Mouse (Mus musculus) embryonic facial prominence, embryonic 10.5 days (tissue): ENCODE measurements around the gene Atp1a4. TPM values are rescaled to one million over a fixed set of nuclear protein-coding genes. Genes with fewer than 3 reads are reported as not detected.

ENCODE experiments used
- DNase-seq: peaks from one replicate; pipeline ENCODE4 v3.0.0-alpha.2; 2017; ENCODE audit warnings: low spot score
- H3K27ac ChIP-seq: fragments of 300-500 bp; sonication (generic); replicated peaks from 2 replicates; pipeline ENCODE4 v1.5.1; 2016; ENCODE audit warnings: mild to moderate bottlenecking
- H3K27me3 ChIP-seq: fragments of 300-500 bp; sonication (generic); replicated peaks from 2 replicates; pipeline ENCODE4 v1.6.1; 2016; ENCODE audit warnings: low read depth, mild to moderate bottlenecking; ENCODE audit not compliant: poor library complexity, severe bottlenecking
- H3K36me3 ChIP-seq: fragments of 300-500 bp; sonication (generic); replicated peaks from 2 replicates; pipeline ENCODE4 v1.6.1; 2016; ENCODE audit warnings: mild to moderate bottlenecking, moderate library complexity
- H3K4me1 ChIP-seq: fragments of 300-500 bp; sonication (generic); 2 replicates; pipeline ENCODE4 v1.6.1; 2016
- H3K4me3 ChIP-seq: fragments of 300-500 bp; sonication (generic); 2 replicates; pipeline ENCODE4 v1.5.1; 2016; ENCODE audit warnings: mild to moderate bottlenecking, moderate library complexity
- H3K9me3 ChIP-seq: fragments of 300-500 bp; sonication (generic); 2 replicates; pipeline ENCODE4 v1.6.1; 2016; ENCODE audit warnings: mild to moderate bottlenecking
- WGBS: fragments of 180-500 bp; shearing (Covaris S2); methylation state at CpG from one replicate; pipeline ENCODE4 v1.1.7; 2016; 5-methylcytosine and 5-hydroxymethylcytosine counted together
- polyA plus RNA-seq: library from polyadenylated mRNA; unstranded; fragments of >200 nt; fragmentation: Nextera tagmentation; extraction: Ambion mirVana; gene quantifications from 2 replicates; pipeline ENCODE4 v1.2.1, GENCODE M21; 2016

The Atp1a4 gene
- polyA plus RNA-seq, 1 experiment from 2014 or later: not detected

DNA sequence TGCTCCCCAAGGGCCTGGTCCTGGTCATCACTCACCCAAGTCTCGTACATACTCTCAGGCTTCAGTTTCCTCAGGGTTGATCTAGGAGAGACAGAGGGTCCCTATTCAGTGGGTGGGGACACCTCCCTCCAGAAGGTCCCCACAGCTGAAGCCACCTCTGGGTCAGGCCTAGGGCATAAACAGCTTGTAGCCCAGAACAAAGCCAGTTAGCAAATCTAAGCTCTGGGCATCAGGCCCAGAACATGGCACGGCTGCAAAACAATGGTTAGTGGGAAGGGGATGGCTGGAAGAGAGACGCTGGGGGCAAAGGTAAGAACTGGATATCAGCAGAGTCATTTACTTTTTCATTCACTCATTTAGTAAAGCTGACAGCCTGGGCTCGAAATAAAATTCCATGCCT lies 44.4 kb downstream of the Atp1a4 start:
- Histone ChIP-seq H3K36me3 (no peaks in the 10 kb centered on the region; the same call in 1 of the 2 replicates), H3K4me3 (no peak overlapping the region), H3K27ac (peak overlapping the region; percentile 40; the same call in 1 of the 2 replicates), H3K27me3 (no peaks in the 10 kb centered on the region), H3K9me3 (no peaks in the 10 kb centered on the region), H3K4me1 (peaks cover 38% of the 10 kb centered on the region)
- 84% methylated on average over 4 of the region's 4 CpGs for WGBS
- DNase-seq: no peak

DNA sequence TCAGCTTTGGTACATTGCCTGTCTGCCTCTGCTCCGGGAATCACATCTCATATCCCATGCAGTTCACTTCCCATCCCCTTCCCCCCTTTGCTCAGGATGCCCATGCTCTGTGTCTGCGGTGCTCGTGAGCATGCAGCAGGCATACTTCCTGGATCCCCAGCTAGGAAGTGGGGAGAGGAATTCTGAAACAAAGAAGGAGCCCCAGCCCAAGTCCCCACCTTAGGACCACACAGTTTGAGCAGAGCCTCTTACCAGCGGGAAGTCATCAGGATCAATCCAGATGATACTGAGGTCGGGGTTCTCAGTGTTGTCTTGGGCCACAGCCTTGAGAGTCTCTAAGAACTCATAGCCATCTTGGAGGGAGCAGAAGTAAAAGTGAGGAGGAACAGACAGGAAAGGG lies 45.4 kb downstream of the Atp1a4 start:
- Histone ChIP-seq H3K4me1 (peaks cover 28% of the 10 kb centered on the region), H3K4me3 (no peak overlapping the region), H3K36me3 (no peaks in the 10 kb centered on the region; the same call in 1 of the 2 replicates), H3K27me3 (no peaks in the 10 kb centered on the region), H3K9me3 (no peaks in the 10 kb centered on the region), H3K27ac (peak overlapping the region; percentile 40)
- WGBS: 49% methylated on average over 5 of the region's 5 CpGs
- no peak for DNase-seq

DNA sequence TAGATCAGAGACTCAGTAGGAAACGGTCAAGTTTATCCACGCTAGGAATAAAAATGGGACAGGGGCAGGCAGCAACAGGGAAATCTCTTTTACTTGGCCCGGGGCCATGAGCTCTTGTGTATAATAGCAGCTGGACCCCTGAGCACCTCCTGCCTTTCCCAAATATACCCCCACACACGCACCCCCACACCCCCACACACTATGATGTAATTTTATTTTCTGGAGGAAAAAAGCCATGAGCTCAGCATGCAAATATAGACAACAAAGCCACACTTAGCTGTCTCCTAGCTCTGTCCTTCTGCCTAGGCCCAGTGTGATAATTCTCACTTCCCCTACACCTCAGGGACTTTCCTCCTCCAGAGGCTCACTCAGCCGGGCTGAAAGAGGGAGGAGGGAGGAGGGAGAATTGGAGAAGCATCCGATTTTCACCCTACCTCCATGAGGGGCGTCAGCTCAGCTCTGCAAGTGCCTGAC lies 51.1 kb downstream of the Atp1a4 start:
- Histone ChIP-seq H3K9me3 (no peaks in the 10 kb centered on the region), H3K4me3 (peak overlapping the region; percentile 82), H3K4me1 (peaks cover 59% of the 10 kb centered on the region), H3K27ac (peak overlapping the region; percentile 93), H3K36me3 (peaks cover 1% of the 10 kb centered on the region; the same call in 1 of the 2 replicates), H3K27me3 (no peaks in the 10 kb centered on the region)
- WGBS: 30% methylated on average over 7 of the region's 7 CpGs
- DNase-seq: no peak

DNA sequence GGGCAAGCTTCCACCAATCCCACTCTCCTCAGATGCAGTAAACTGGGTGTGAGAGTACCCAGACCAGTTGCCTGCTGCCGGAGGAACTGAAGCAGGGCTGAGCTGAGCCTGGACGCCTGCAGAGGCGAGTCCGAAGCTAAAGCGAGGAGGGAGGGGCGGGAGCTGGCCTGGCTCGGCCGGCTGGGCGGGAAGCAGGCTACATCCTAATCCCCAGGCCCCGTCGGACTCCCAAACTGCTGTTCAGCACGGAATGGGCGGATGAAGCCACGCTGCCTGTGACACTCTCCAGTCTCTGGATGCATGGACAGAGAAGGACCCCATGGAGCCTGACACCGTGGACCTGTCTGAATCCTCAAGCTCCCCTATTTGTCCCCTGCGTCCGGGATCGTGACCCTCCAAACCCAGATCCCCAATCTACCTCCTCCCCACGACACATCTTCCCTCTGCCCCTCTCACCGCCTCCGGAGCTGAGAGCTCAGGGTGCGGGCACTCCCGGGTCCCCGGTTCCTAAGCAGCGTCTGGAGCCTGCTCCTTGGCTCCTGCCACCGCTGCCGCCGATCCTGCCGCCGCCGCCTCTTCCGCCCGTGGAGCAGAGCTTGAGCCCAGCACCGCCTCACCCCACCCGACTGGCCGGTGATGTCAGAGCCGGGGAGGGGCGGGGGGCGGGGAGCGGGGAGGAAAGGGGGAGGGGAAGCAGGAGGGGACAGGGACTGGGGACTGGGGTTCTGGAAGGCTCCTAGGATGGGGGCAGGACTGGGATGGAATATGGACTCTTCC lies 51.9 kb downstream of the Atp1a4 start, which contains the start of gene Pea15a:
Gene Pea15a, minus strand, starts transcription at position 664 of the 777 bp plus-strand sequence.
- DNase-seq: peak; percentile 91
- Histone ChIP-seq H3K9me3 (no peaks in the 10 kb centered on the region), H3K27me3 (no peaks in the 10 kb centered on the region), H3K4me3 (peak within 1 kb of the TSS; percentile 82), H3K4me1 (peaks cover 64% of the 10 kb centered on the region), H3K27ac (peak within 1 kb of the TSS; percentile 93), H3K36me3 (peaks cover 9% of the 10 kb centered on the region)
- under 1% methylated on average over 40 of the region's 40 CpGs for WGBS

DNA sequence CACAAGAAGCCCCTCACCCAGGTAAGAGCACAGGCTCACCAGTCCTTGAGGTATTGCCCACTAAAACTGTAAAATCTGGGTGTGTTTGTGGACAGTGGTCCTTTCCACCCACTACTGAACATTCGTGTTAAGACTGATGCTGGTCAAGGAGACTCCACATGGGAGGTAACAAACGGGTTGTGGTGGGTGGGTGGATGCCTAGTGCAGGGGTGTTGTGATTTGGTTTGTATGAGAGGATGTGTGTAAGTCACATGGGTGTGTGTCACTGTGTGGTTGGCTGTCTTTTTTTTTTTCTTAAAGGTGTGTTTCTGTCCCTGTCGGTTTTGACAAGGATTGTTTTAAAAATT lies 52.5 kb downstream of the Atp1a4 start:
- WGBS: 15% methylated on average over 3 of the region's 3 CpGs

DNA sequence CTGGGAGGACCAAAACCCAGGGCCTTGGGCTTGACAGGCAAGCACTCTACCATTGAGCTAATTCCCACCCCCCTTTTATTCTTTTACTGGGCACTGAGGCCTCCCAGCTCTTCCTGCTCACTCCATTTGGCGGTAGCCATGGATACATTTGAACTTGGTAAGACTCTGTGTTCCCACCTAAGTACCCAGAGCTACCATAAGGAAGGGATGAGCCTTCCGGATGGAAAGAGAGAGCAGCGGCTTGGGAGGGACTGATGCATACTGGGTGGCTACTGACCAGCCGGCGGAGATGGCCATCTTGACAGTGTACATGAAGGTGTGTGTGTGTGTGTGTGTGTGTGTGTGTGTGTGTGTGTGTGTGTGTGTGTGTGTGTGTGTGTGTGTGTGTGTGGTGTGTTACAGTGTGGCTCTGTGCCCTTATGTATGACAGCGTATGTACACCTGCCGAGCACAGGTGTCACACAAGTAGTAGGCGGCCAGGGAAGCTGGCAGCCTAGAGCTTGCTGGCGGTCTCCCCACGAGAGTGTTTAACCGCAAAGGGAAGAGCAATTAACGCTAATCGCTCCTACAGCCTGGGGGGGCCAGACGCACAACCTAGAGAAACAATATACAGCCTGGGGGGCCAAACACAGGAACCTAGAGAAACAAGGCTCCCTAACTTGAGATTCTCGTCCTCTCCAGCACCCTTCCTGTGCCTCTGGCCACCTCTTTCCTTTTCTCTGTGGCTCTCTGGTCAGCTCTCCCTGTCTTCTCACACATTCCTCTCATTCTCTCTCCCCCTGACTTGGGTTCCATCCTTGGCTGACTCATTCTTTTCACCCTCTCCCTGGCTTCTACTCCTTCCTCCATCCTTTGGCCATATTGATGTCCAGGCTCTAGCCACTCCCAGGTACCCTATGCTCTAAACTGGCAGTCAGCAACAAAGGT lies 53.1 kb downstream of the Atp1a4 start:
- Histone ChIP-seq H3K27ac (peak overlapping the region; percentile 93), H3K27me3 (no peaks in the 10 kb centered on the region), H3K9me3 (no peaks in the 10 kb centered on the region), H3K4me1 (peaks cover 76% of the 10 kb centered on the region), H3K4me3 (peak overlapping the region; percentile 82), H3K36me3 (peaks cover 22% of the 10 kb centered on the region)
- DNase-seq: no peak
- 47% methylated on average over 15 of the region's 15 CpGs for WGBS

More for the DNA sequence above, 52.5 kb downstream of the Atp1a4 start:
- Histone ChIP-seq H3K9me3 (no peaks in the 10 kb centered on the region), H3K4me1 (peaks cover 70% of the 10 kb centered on the region), H3K27ac (peak overlapping the region; percentile 93), H3K27me3 (no peaks in the 10 kb centered on the region), H3K36me3 (peaks cover 16% of the 10 kb centered on the region), H3K4me3 (peak overlapping the region; percentile 82)
- DNase-seq: no peak

DNA sequence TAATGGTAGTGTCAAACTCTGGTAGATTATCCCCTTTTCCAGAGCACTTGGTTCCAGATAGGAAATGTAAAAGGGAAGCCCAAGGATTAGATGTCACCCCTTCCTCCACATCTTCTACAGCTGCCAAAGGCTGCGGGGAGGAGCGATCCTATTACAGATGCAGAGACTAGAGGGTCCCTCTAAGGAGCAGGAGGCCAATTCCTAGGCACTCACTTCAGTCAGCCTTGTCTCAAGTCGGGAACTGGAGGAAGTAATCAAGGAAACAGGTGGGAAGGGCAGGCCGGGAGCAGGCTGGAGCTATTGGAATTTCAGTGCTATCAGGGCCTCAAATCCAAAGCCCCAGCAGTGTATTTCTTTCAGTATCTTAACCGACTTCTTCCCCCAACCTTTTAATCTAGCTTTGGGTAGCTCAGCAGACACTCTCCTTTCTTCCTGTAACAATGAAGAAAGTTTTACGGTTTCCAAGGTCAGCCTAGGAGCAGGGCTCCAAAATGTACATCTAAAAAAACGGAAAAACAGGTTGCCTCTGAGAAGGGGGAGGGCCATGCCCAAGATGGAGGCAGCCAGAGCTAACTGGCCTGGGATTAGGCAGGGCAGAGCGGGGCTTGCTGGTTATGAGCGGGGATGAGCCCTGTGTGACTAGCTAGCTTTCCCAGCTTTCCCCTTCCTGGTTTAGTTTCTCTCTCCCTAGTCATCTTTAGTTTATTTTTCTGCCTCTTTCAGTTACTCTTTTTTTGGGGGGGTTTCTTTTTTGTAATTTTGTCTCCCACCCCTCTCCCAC lies 54.0 kb downstream of the Atp1a4 start:
- H3K27me3 ChIP-seq: no peaks in the 10 kb centered on the region
- H3K36me3 ChIP-seq: peaks cover 30% of the 10 kb centered on the region
- peak; percentile 55 for DNase-seq
- peak overlapping the region; percentile 93 for H3K27ac ChIP-seq
- peaks cover 80% of the 10 kb centered on the region for H3K4me1 ChIP-seq
- H3K9me3 ChIP-seq: no peaks in the 10 kb centered on the region
- 21% methylated on average over 9 of the region's 9 CpGs for WGBS
- peak overlapping the region; percentile 82 for H3K4me3 ChIP-seq

DNA sequence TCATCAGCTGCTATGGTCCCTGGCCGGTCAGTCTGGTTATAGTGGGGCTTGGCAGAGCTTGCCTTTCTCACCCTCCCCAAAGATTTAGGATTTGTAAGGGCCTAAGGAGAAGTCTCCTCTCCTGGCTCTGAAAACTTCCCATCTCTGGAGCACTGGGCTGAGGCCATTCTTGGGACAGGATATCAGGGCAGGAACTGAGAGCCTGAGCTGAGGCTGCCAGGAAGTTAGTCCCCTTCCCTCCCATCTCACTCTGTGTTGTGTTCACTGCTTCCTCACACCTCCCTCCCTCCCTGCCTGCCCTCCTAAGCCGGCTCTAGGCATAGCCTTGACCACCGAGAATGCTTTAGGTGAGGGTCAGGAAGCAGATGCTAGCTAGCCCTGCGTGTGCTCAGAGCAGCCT lies 54.6 kb downstream of the Atp1a4 start:
- H3K36me3 ChIP-seq: peaks cover 37% of the 10 kb centered on the region
- 7% methylated on average over 4 of the region's 4 CpGs for WGBS
- no peaks in the 10 kb centered on the region for H3K9me3 ChIP-seq
- peak overlapping the region; percentile 93 for H3K27ac ChIP-seq
- peaks cover 80% of the 10 kb centered on the region for H3K4me1 ChIP-seq
- H3K4me3 ChIP-seq: peak overlapping the region; percentile 82
- DNase-seq: peak; percentile 41
- no peaks in the 10 kb centered on the region for H3K27me3 ChIP-seq

DNA sequence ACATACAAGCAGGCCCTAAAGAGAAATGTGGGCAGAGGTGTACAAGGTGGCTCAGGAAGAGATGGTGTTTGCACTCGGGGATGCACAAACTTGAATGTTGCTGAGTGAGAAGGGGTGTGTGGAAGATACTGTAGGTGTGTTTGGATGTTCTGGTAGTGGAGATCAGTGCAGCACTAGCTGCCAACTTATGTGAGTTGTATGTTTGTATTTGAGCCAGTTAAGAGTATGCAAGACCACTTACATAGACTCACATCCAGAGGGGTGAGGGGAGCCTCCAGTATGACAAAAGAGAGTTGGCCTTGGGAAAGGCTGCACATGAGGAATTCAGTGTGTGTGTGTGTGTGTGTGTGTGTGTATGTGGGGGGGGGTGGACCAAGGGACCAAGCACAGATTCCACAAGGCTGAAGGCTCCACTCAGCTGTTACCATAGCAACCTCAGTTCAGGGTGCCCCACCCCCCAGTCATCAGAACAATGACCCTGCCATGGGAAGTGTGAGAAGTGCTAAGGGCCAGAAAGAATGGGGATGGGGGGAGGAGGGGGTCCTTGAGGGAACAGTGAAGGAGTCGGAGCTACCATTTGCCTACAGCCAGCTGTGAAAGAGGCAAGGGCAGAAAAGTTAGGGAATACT lies 55.2 kb downstream of the Atp1a4 start:
- Histone ChIP-seq H3K4me3 (peak overlapping the region; percentile 82), H3K36me3 (peaks cover 43% of the 10 kb centered on the region), H3K27ac (peak overlapping the region; percentile 93), H3K27me3 (no peaks in the 10 kb centered on the region), H3K4me1 (peaks cover 80% of the 10 kb centered on the region), H3K9me3 (no peaks in the 10 kb centered on the region)
- DNase-seq: peak; percentile 79
- WGBS: 24% methylated on average over 2 of the region's 2 CpGs

DNA sequence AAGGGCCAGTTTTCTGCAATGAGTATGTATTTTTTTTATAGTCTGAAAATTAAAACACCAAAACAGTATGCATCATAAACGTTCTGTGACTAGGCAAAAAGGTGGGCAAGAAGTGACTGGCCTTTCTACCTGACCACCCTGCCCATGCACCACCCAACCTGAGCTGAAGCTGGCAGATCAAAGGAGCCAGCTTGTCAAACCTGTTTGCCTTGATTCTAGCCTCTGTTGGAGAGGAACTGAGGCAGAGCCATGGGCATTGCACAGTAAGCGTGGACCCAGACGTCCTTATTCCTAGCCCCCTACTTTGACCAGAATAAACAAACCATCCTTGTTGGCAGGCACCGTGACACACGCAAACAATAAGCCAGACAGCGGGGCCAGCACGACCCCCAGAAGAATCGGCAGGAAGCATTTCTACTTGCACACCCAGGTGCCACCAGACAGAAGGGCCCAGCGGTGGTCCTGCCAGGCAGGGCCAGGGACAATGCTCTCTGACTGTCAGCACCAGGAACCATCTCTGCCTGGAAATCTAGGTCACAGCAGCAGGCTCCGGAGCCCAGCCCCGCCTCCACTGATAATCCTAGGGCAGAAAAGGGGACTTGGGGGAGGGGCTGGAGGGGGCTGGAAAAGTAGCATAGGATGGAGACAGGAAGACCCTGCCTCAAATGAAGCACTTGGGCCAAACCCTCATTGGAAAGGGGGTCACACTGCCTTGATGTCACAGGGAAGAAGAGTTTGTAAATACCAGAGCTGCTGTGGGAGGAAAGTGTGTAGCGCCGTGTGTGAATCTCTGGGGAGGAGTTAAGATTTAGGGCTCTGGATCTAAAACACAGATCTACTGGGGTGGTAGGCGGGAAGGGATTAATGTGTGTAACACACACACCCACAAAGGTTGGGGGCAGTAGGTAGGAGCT lies 56.0 kb downstream of the Atp1a4 start:
- DNase-seq: peak; percentile 49
- H3K27ac ChIP-seq: peak overlapping the region; percentile 93
- H3K9me3 ChIP-seq: no peaks in the 10 kb centered on the region
- H3K4me3 ChIP-seq: peak overlapping the region; percentile 82
- WGBS: 15% methylated on average over 14 of the region's 14 CpGs
- no peaks in the 10 kb centered on the region for H3K27me3 ChIP-seq
- H3K4me1 ChIP-seq: peaks cover 75% of the 10 kb centered on the region
- H3K36me3 ChIP-seq: peaks cover 50% of the 10 kb centered on the region
